Mouse (Mus musculus) MEL (cell line): ENCODE results near the gene Lxn.

ENCODE experiments used
- CHD2 ChIP-seq: IDR thresholded peaks from 2 replicates; pipeline ENCODE4 v1.6.1; 2011; ENCODE audit warnings: low read length, improper control_type of control experiment
- CTCF ChIP-seq, 3 experiments: IDR thresholded peaks in 2 of 3; conservative IDR thresholded peaks in 1 of 3; 2 replicates each; pipeline ENCODE4 v1.5.1; 2011 to 2012; ENCODE audit warnings: low read length in 3 of 3, low read depth in 2 of 3, mild to moderate bottlenecking in 2 of 3, improper control_type of control experiment in 1 of 3, inconsistent platforms in 1 of 3, mixed read lengths in 1 of 3, moderate library complexity in 1 of 3; ENCODE audit not compliant: control insufficient read depth in 1 of 3, insufficient read depth in 1 of 3, poor library complexity in 1 of 3, severe bottlenecking in 1 of 3
- E2F4 ChIP-seq: IDR thresholded peaks from 2 replicates; pipeline ENCODE4 v1.6.1; 2011; ENCODE audit warnings: low read depth, low read length, improper control_type of control experiment, borderline replicate concordance
- GABPA ChIP-seq: IDR thresholded peaks from 2 replicates; pipeline ENCODE4 v1.6.1; 2012; ENCODE audit warnings: low read depth, mild to moderate bottlenecking, inconsistent platforms, low read length, improper control_type of control experiment, moderate library complexity
- KAT2A ChIP-seq: conservative IDR thresholded peaks from 2 replicates; pipeline ENCODE4 v1.6.1; 2012; ENCODE audit warnings: low read depth, low read length, improper control_type of control experiment, inconsistent platforms
- MYB ChIP-seq: IDR thresholded peaks from 2 replicates; pipeline ENCODE4 v1.6.1; 2011; ENCODE audit warnings: mild to moderate bottlenecking, low read depth, low read length, improper control_type of control experiment
- NELFE ChIP-seq: IDR thresholded peaks from 2 replicates; pipeline ENCODE4 v1.6.1; 2011; ENCODE audit warnings: low read depth, low read length, improper control_type of control experiment
- POLR2A ChIP-seq, 2 experiments: IDR thresholded peaks; 2 replicates each; pipeline ENCODE4 v1.6.1; 2011 to 2012; ENCODE audit warnings: low read length in 2 of 2, mild to moderate bottlenecking in 2 of 2, control low read depth in 1 of 2, improper control_type of control experiment in 1 of 2, low read depth in 1 of 2, moderate library complexity in 1 of 2; ENCODE audit not compliant: control insufficient read depth in 1 of 2, insufficient read depth in 1 of 2, poor library complexity in 1 of 2
- RAD21 ChIP-seq: IDR thresholded peaks from 2 replicates; pipeline ENCODE4 v1.6.1; 2011; ENCODE audit warnings: mild to moderate bottlenecking, low read depth, low read length, improper control_type of control experiment
- TBP ChIP-seq: IDR thresholded peaks from 2 replicates; pipeline ENCODE4 v1.8.0; 2011; ENCODE audit warnings: low read depth, low read length, improper control_type of control experiment
- USF1 ChIP-seq: IDR thresholded peaks from 2 replicates; pipeline ENCODE4 v1.6.1; 2014; ENCODE audit warnings: low read depth, mild to moderate bottlenecking, inconsistent platforms, low read length, improper control_type of control experiment, moderate library complexity
- ZKSCAN1 ChIP-seq: IDR thresholded peaks from 2 replicates; pipeline ENCODE4 v1.6.1; 2012; ENCODE audit warnings: low read depth, mild to moderate bottlenecking, inconsistent platforms, low read length, improper control_type of control experiment, moderate library complexity

DNA sequence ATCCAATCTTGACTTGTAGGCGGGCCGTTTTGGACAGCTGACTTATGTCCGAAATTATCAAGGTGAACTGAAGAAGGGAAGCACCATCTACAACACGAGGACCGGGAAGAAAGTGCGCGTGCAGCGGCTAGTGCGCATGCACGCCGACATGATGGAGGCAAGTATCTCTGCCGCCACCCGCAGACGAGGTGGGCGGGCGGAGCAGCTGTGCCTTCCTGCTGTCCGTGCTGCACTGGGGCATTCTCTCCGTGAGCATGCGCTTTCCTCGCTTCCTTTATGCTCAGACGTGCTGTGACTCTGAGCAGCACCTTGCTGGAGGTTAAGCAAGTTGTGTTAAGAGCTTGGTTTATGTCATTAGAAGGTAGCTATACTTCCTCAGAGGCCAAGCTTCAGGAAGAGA, 14.1 kb downstream of the Lxn start:
- no peak for TF ChIP-seq POLR2A (IDR thresholded peaks at IDR 0.05; ENCODE audit: control insufficient read depth in 1 of 2, insufficient read depth in 1 of 2, low read depth in 1 of 2, low read length in 2 of 2, poor library complexity in 1 of 2)
- no peak for TF ChIP-seq CTCF (IDR thresholded peaks at IDR 0.05 in 2 of 3, conservative IDR thresholded peaks at IDR 0.05 in 1 of 3; ENCODE audit: control insufficient read depth in 1 of 3, insufficient read depth in 1 of 3, low read depth in 2 of 3, low read length in 3 of 3, poor library complexity in 1 of 3, severe bottlenecking in 1 of 3)
- no peak for TF ChIP-seq MYB
- no peak for TF ChIP-seq E2F4
- TF ChIP-seq RAD21 = no peak
- no peak for TF ChIP-seq KAT2A
- no peak for TF ChIP-seq NELFE
- TF ChIP-seq CHD2 = no peak
- TF ChIP-seq TBP = no peak
- TF ChIP-seq ZKSCAN1 = no peak
- no peak for TF ChIP-seq GABPA
- TF ChIP-seq USF1 = no peak
